Mouse (Mus musculus) adrenal gland, postnatal 10 days (tissue): ENCODE data around the gene Riok1. TPM values are rescaled to one million over a fixed set of nuclear protein-coding genes. Genes with fewer than 3 reads are reported as not detected.

Source experiments
- DNase-seq: peaks from one replicate; pipeline ENCODE4 v3.0.0; 2021; ENCODE audit warnings: mixed read lengths
- microRNA-seq: library from miRNA; unstranded; fragments of <30 nt; microRNA quantifications from one replicate; pipeline ENCODE4 v1.2.0, GENCODE M21; 2021
- total RNA-seq, 2 experiments: library from RNA; stranded (reverse); gene quantifications; 2 replicates each; pipeline ENCODE4 v1.2.3; 2021

Riok1 gene
- total RNA-seq, 2 experiments from 2014 or later, result 31.2 to 31.4 TPM

DNA sequence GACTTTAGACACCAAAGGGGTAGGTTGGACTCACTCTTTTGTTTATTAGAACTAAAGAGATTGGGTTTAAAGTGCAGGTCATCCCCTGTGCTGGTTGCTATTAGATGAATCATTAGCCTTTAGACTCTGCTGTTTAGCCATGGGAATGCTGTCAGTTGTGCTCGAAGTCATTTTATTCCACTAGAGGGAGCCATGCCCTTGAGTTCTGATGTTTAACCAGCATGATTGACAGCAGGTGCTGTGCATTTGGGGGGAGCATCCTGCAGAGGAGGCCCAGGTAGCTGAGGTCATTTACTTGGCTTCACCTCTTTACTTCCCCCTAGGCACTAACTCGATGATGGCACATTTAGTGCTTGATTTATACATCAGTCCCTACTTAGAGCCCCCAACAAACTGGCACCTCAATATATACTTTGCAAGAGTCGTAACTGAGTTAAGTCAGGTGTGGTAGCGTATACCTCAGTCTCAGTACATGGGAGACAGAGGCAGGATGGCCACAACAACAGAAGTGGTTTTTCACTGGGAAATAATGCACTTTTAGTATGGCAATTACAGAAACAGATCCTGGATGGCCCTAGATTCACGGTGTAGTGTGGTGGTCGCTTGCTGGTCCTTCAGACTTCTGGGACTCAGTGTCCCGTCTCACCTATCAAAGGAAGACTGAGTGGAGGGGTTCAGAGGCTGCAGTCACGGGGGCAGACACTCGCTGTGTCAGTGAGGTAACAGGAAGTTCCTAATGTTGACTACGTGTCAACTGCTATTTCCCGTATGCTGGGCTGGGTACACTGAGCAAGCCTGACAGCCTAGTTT lies 28.3 kb downstream of the Riok1 start:
- DNase-seq, result peak; percentile 50

GRCm38 (mm10) chr13:38070945-38071344 lies 34.1 kb downstream of the Riok1 start:
- peak; percentile 75 for DNase-seq

- DNase-seq, result no peak
Observed at GRCm38 (mm10) chr13:38073374-38074307, 36.8 kb downstream of the Riok1 start.

DNA sequence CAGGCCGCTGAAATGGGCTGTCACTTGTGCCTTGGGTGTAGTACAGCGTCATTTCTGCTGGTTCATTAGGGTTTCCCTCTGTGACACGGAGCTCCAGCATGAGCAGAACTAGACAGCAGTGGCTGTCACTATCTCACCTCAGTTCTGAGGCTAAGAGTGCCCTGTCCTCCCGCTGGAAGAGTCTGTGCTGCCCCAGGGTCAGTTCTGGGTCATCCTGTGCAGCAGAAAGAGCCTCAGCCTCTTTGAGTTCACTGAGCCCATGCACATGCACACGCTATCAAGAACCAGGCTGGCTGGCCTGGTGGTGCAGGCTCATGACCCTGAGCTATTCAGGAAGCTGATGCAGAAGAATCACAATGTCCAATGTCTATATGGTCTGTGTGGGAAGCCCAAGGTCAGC lies 37.6 kb downstream of the Riok1 start:
- no peak for DNase-seq

DNA sequence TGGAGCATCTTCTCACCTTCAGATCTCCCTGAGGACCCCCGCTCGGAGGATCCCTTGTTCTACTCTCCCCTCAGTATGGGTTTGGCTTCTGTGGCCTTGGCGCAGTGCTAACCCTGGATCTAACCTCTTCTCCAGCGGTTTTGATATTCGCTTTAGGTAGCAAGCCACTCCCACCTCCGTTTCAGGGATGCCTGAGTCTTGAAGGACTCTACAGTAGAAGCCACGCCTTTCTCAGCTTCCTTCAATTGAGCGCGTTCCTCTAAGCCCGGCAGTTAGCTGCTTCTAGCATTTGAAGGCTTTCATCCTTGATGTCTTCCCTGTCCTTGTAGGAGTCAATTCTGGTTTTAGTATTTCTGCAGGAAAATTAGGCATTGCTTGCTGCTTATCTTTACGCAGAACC lies 40.3 kb downstream of the Riok1 start:
- DNase-seq, result no peak

GRCm38 (mm10) chr13:38078836-38079235 lies 42.0 kb downstream of the Riok1 start:
- DNase-seq, result no peak

- no peak for DNase-seq
Observed at GRCm38 (mm10) chr13:38079366-38079765, 42.6 kb downstream of the Riok1 start.

DNA sequence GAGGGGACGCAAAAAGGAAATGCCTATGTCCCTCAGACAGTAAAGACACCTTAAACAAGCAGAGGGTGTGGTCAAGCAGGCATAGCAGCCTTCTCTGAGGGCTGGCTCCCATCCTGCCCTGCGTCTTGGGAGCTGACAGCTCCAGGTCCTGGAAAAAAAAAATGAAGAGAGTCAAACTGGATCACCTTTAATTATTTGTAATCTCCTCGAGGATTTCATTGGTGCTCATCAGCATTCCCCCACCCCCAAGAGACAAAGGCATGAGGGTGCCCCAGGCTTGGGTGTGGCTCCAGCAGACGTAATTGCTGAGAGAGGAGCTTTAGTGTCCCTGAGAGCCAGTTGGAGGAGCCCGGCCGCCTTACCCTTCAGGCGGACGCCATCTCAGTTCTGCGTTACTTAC lies 43.2 kb downstream of the Riok1 start:
- no peak for DNase-seq

DNA sequence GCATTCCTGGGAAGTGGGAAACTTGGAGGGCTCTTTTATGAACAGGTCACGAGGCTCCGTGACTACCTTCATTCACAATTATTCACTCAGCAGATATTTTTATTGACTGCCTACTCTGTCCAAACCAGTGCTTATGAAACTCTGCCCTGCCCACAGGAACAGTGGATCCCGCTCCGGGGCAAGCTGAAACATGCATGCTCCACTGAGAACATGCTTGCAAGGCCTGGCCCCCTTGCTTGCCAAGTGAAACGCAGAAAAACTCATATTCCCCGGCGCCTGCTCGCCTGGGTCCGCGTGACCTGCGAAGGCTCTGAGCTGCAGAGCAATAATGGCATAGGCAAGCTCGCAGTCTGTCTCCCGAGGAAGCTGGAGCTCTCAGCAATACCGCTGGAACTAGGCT lies 43.9 kb downstream of the Riok1 start:
- DNase-seq, result no peak

- DNase-seq, result no peak
Observed at GRCm38 (mm10) chr13:38081161-38081560, 44.4 kb downstream of the Riok1 start.

- DNase-seq, result no peak
Observed at GRCm38 (mm10) chr13:38086711-38087110, 49.9 kb downstream of the Riok1 start.

GRCm38 (mm10) chr13:38088008-38088407 lies 51.2 kb downstream of the Riok1 start:
- no peak for DNase-seq

- DNase-seq, result no peak
Observed at GRCm38 (mm10) chr13:38089449-38089848, 52.7 kb downstream of the Riok1 start.

DNA sequence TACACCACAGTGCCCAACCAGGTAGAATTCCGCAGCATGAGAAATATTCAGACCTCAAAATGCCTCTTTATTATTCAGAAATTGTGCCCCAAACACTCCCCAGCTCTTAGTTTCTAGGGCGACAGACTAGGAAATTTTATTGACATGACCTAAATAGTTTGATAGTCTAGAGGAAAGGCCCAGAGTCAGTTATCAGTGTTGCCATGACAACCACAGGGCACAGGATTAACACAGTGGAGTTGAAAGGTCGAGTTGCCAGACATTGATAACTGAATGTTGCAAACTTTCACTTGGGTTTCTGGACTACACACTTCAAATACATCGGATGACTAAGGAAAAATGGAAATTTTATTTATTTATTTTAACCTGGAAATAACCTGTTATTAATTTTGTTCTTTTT lies 53.1 kb downstream of the Riok1 start:
- no peak for DNase-seq

DNA sequence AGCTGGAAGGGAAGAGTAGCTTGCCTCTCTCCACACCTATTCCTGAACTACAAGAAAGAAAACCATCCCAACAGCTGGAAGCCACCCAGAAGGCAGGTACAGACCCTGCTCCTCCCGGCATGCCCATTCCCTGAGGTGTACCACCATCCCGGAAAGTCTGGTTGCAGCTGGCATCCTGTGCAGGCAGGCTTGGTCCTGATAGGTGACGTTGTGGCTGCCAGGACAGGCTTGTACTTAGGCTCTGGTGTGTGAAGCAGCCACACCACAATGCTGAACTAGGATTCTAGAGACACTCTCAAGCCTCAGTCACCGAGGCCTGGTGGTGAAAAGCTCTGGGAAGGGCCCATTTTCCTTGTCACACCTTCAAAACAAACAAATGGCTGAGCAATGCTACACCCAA lies 59.4 kb downstream of the Riok1 start:
- DNase-seq, result no peak

DNA sequence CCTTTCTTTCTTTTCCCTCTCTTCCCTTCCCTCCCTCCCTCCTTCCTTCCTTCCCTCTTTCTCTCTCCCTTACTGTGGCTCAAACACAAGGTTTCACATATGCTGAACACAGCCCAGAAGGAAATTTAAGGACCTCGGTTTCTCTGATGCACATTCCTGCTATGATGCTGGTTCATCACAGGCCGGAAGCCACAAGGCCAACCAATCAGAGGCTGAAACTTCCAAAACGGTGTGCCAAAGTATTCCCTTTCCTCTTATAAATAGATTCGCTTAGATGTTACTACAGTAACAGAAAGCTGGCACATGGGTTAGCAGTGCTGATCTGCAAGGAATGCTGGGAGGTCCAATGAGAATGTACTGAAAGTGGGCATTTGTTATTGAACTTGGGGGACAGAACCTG lies 66.6 kb downstream of the Riok1 start:
- no peak for DNase-seq

DNA sequence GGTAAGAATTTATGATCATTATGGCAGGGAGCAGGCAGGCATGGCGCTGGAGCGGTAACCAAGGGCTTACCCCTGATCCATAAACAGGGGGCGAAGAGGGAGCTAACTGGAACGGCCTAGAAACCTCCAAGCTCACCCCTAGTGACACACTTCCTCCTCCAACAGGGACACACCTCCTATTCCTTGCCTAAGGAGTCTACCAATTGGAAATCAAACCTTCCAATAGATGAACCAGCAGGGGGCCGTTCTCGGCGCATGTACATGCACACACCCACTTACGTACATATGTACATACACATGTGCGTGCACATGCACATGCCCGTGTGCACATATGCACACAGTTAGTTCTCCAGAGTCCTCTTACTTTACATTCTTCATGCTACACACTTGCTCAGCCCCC lies 67.7 kb downstream of the Riok1 start:
- no peak for DNase-seq

- no peak for DNase-seq
Observed at GRCm38 (mm10) chr13:38109081-38109480, 72.3 kb downstream of the Riok1 start.

Small RNA genes within 50 kb of the gene (microRNA-seq; reads per million reads assigned to microRNA genes)
- gene Gm27387, result not detected

Other genes starting within 250 kb of the Riok1 start
- 100 to 1,000 TPM; 117 to 134 TPM for gene Ssr1, start 42.8 kb upstream of the Riok1 start, total RNA-seq
- 1 to 10 TPM; 3.5 to 6.2 TPM for gene Cage1, start 74 bp downstream of the Riok1 start, total RNA-seq
- 1 to 10 TPM; 3.0 to 5.2 TPM for gene Dsp, start 114.3 kb downstream of the Riok1 start, total RNA-seq
- gene Snrnp48, start 167.9 kb downstream of the Riok1 start, total RNA-seq, result 10 to 100 TPM; 16.1 to 23.9 TPM